Mouse (Mus musculus) splenic B cell, adult 2 months (primary cell): ENCODE results near the gene Dnajc13.

Experiments
- DNase-seq: peaks from one replicate; pipeline ENCODE4 v3.0.0-alpha.2; 2011; ENCODE audit warnings: low read depth, low spot score
- H3K27me3 ChIP-seq: 2 replicates; pipeline ENCODE4 v1.6.1; 2012; ENCODE audit warnings: mild to moderate bottlenecking, low read length, moderate library complexity, mixed read lengths; ENCODE audit not compliant: control insufficient read depth, poor library complexity, insufficient read depth, severe bottlenecking
- H3K36me3 ChIP-seq: 2 replicates; pipeline ENCODE4 v1.6.1; 2012; ENCODE audit warnings: mild to moderate bottlenecking, low read length, moderate library complexity, mixed read lengths; ENCODE audit not compliant: control insufficient read depth, poor library complexity, insufficient read depth, severe bottlenecking

The Dnajc13 gene

DNA sequence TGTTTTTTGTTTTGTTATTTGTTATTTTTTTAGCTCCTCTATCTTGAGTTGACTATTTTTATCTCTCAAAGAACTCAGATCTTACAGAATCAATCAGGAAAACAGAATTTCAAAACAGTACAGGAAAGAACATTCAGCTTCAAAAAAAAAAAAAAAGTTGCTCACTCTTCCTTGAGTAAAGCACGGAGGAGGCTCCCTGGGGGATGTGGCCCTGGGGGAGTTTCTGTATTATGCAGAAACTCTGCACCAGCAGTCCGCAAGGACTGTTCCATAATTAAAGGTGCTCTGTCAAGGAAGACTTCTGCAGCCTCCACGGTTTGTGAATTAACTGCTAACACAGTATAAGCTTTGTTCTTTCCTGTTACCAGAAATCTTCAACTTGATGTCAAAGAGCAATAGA lies 161.3 kb downstream of the Dnajc13 start:
- DNase-seq: no peak
- no peaks in the 10 kb centered on the region for H3K36me3 ChIP-seq
- no peaks in the 10 kb centered on the region for H3K27me3 ChIP-seq
